Mouse (Mus musculus) left cerebral cortex, postnatal 14 days (tissue): ENCODE measurements around the gene Kif16b. TPM values are rescaled to one million over a fixed set of nuclear protein-coding genes. Genes with fewer than 3 reads are reported as not detected.

Experiments
- total RNA-seq, 2 experiments: library from RNA; stranded (reverse); gene quantifications; 2 replicates each; pipeline ENCODE4 v1.2.3; 2021

Kif16b gene
- total RNA-seq, 2 experiments from 2014 or later = 8.7 to 9.7 TPM

Other genes with a start within 250 kb of the Kif16b start
- 10 to 100 TPM; 47.7 to 48.7 TPM for gene Snrpb2, start 161.5 kb upstream of the Kif16b start, total RNA-seq
- gene Otor, start 176.9 kb upstream of the Kif16b start, total RNA-seq = not detected